Mouse (Mus musculus) heart, adult 2 months (tissue): ENCODE data around the gene Mapk3. TPM values are rescaled to one million over a fixed set of nuclear protein-coding genes. Genes with fewer than 3 reads are reported as not detected.
"Not testable (repeated sequence)": the region's sequence is repeated elsewhere in the genome, so short reads cannot be mapped to it uniquely, and the experiment has no call there.

Experiments used
- DNase-seq, 2 experiments: peaks; one replicate each; pipeline ENCODE4 v3.0.0; 2021
- H3K27ac ChIP-seq: fragments of 200-600 bp; 2 replicates; pipeline ENCODE4 v1.8.1; 2022
- H3K27me3 ChIP-seq: fragments of 200-500 bp; 2 replicates; pipeline ENCODE4 v1.6.1; 2012; ENCODE audit warnings: mild to moderate bottlenecking, low read length, inconsistent platforms, mixed read lengths; ENCODE audit not compliant: control insufficient read depth, insufficient read depth
- H3K36me3 ChIP-seq: fragments of 200-500 bp; 2 replicates; pipeline ENCODE4 v1.6.1; 2012; ENCODE audit warnings: low read length, inconsistent platforms; ENCODE audit not compliant: control insufficient read depth, insufficient read depth
- H3K4me1 ChIP-seq: fragments of 200-500 bp; 2 replicates; pipeline ENCODE4 v1.6.1; 2011; ENCODE audit warnings: low read length; ENCODE audit not compliant: control insufficient read depth, insufficient read depth
- H3K4me3 ChIP-seq: fragments of 200-600 bp; 2 replicates; pipeline ENCODE4 v1.8.1; 2022
- H3K79me2 ChIP-seq: fragments of 200-500 bp; replicated peaks from 2 replicates; pipeline ENCODE4 v1.6.1; 2012; ENCODE audit warnings: mild to moderate bottlenecking, inconsistent platforms, low read length, moderate library complexity, mixed read lengths; ENCODE audit not compliant: control insufficient read depth, insufficient read depth
- H3K9ac ChIP-seq: fragments of 200-500 bp; 2 replicates; pipeline ENCODE4 v1.6.1; 2012; ENCODE audit warnings: low read depth, mild to moderate bottlenecking, control low read depth, inconsistent platforms, low read length, mixed read lengths
- CTCF ChIP-seq: fragments of 200-600 bp; IDR thresholded peaks from 2 replicates; pipeline ENCODE4 v1.8.1; 2022; ENCODE audit warnings: antibody characterized with exemption, mild to moderate bottlenecking, moderate library complexity
- EP300 ChIP-seq: fragments of 200-500 bp; IDR thresholded peaks from 2 replicates; pipeline ENCODE4 v1.6.1; 2011; ENCODE audit warnings: low read depth, low read length, control low read depth; ENCODE audit not compliant: insufficient read depth
- POLR2A ChIP-seq: fragments of 200-500 bp; IDR thresholded peaks from 2 replicates; pipeline ENCODE4 v1.6.1; 2011; ENCODE audit warnings: mild to moderate bottlenecking, low read depth, low read length, control low read depth; ENCODE audit not compliant: insufficient read depth
- WGBS: fragments of 180-500 bp; shearing (Covaris S2); methylation state at CpG from one replicate; pipeline ENCODE4 v1.1.7; 2018; 5-methylcytosine and 5-hydroxymethylcytosine counted together
- intact Hi-C: fragments of 180-260 bp; cut with DNase I; formaldehyde crosslinking; loops from one replicate; pipeline ENCODE4 v1.15.1; 2025
- polyA plus RNA-seq: library from polyadenylated mRNA; depleted of rRNA; stranded (reverse); fragments of >200 nt; gene quantifications from 2 replicates; pipeline ENCODE4 v1.2.3, GENCODE M21; 2012
- total RNA-seq, 2 experiments: library from RNA; stranded (reverse); gene quantifications; 2 replicates each; pipeline ENCODE4 v1.2.3; 2021

The Mapk3 gene
- total and polyA plus RNA-seq, 3 experiments, result 45.9 to 111 (median 53.1) TPM

DNA sequence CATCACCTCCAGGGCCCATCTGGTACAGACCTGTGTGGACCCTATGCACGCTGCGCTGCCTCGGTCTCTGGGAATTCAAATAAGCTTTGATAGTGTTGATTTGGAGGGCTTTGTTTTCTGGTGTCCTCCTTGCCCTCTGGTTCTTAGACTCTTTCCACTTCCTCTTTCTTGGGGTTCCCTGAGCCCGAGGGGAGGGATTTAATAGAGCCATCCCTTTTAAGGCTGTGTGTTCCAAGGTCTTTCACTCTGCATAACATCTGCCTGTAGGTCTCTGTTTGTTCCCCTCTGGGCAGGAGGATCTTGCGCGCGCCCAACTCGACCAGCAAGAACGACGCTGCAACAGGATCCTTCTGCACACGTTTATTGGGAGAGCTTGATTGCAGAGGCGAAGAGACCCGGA is 37.8 kb upstream of the Mapk3 start:
- H3K4me3 ChIP-seq, result no peak overlapping the region
- no peak overlapping the region for H3K27ac ChIP-seq
- TF ChIP-seq POLR2A (no peak), EP300 (no peak), CTCF (no peak)
- no peak for DNase-seq
- intact Hi-C loops, result no loop called here
- H3K4me1 ChIP-seq, result no peaks in the 10 kb centered on the region
- H3K79me2 ChIP-seq, result no peaks in the 10 kb centered on the region
- H3K9ac ChIP-seq, result no peak overlapping the region
- H3K36me3 ChIP-seq, result no peaks in the 10 kb centered on the region
- no peaks in the 10 kb centered on the region for H3K27me3 ChIP-seq
- WGBS, result 91% methylated on average over 13 of the region's 13 CpGs

- Histone ChIP-seq H3K36me3 (no peaks in the 10 kb centered on the region), H3K27ac (no peak overlapping the region), H3K79me2 (no peaks in the 10 kb centered on the region), H3K9ac (no peak overlapping the region), H3K4me3 (no peak overlapping the region), H3K27me3 (no peaks in the 10 kb centered on the region), H3K4me1 (no peaks in the 10 kb centered on the region)
- WGBS, result 49% methylated on average over 3 of the region's 3 CpGs
- DNase-seq, result no peak
- no peak for TF ChIP-seq EP300
- no peak for TF ChIP-seq CTCF
- TF ChIP-seq POLR2A, result no peak
- intact Hi-C loops, result no loop called here
Observed at GRCm38 (mm10) chr7:126725077-126725476, 34.3 kb upstream of the Mapk3 start.

- H3K4me3 ChIP-seq, result no peak overlapping the region
- H3K9ac ChIP-seq, result no peak overlapping the region
- no peak for DNase-seq
- 66% methylated on average over 5 of the region's 5 CpGs for WGBS
- no peaks in the 10 kb centered on the region for H3K4me1 ChIP-seq
- H3K27ac ChIP-seq, result no peak overlapping the region
- no peaks in the 10 kb centered on the region for H3K36me3 ChIP-seq
- intact Hi-C loops, result no loop called here
- H3K27me3 ChIP-seq, result no peaks in the 10 kb centered on the region
- TF ChIP-seq EP300 (no peak), POLR2A (no peak), CTCF (no peak)
- no peaks in the 10 kb centered on the region for H3K79me2 ChIP-seq
Observed at GRCm38 (mm10) chr7:126725667-126726066, 33.7 kb upstream of the Mapk3 start.

DNA sequence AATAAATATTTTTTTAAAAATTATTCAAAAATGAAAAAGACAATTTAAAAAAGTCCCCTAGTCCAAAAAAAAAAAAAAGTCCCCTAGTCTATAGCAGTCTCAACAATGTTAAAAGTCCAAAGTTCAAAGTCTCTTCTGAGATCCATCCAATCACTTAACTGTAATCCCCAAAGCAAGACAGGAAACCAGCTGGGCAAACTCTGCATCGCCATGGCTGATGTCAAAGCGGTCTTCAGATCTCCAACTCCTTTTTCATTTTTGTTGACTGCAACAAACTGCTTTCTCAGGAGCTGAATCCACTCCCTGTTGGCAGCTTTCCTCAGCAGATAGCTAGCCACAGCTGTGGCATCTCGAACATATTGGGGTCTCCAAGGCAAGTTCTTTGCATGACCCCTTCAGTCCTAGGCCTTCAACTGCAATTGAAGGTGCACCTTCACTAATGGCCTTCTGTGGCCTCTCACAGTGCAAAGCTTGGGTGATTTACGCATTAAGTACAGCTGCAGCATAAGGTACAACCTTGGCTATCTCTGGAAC is 29.1 kb upstream of the Mapk3 start:
- H3K79me2 ChIP-seq, H3K27ac ChIP-seq, DNase-seq, intact Hi-C loops, H3K36me3 ChIP-seq, H3K9ac ChIP-seq, H3K4me1 ChIP-seq, H3K27me3 ChIP-seq, H3K4me3 ChIP-seq: not testable (repeated sequence)
- 76% methylated on average over 4 of the region's 4 CpGs for WGBS

GRCm38 (mm10) chr7:126736122-126736521 is 23.3 kb upstream of the Mapk3 start:
- no peaks in the 10 kb centered on the region for H3K27me3 ChIP-seq
- no peak overlapping the region for H3K4me3 ChIP-seq
- H3K9ac ChIP-seq, result no peak overlapping the region
- TF ChIP-seq POLR2A, result no peak
- no peak for TF ChIP-seq CTCF
- no peak for TF ChIP-seq EP300
- H3K27ac ChIP-seq, result no peak overlapping the region
- no peaks in the 10 kb centered on the region for H3K4me1 ChIP-seq
- no peak for DNase-seq
- WGBS, result 59% methylated on average over 8 of the region's 8 CpGs
- H3K36me3 ChIP-seq, result no peaks in the 10 kb centered on the region
- intact Hi-C loops, result no loop called here
- H3K79me2 ChIP-seq, result no peaks in the 10 kb centered on the region

GRCm38 (mm10) chr7:126739551-126739950 is 19.9 kb upstream of the Mapk3 start:
- Histone ChIP-seq H3K27me3 (no peaks in the 10 kb centered on the region), H3K27ac (no peak overlapping the region), H3K9ac (no peak overlapping the region), H3K79me2 (no peaks in the 10 kb centered on the region), H3K4me3 (no peak overlapping the region), H3K36me3 (no peaks in the 10 kb centered on the region), H3K4me1 (no peaks in the 10 kb centered on the region)
- intact Hi-C loops, result no loop called here
- no peak for TF ChIP-seq EP300
- no peak for TF ChIP-seq POLR2A
- TF ChIP-seq CTCF, result no peak
- DNase-seq, result no peak
- 71% methylated on average over 17 of the region's 17 CpGs for WGBS
